Mouse (Mus musculus) hindbrain, embryonic 11.5 days (tissue): ENCODE measurements around the gene Snca. TPM values are rescaled to one million over a fixed set of nuclear protein-coding genes. Genes with fewer than 3 reads are reported as not detected.

Experiments
- ATAC-seq: fragments of 200-750 bp; cut with Nextera tagmentation; 2 replicates; pipeline ENCODE4 v1.8.0; 2017; ENCODE audit warnings: mild to moderate bottlenecking, moderate TSS enrichment, moderate library complexity; ENCODE audit not compliant: low FRiP score
- DNase-seq: peaks from one replicate; pipeline ENCODE4 v3.0.0-alpha.2; 2015; ENCODE audit warnings: low spot score
- H3K27ac ChIP-seq: fragments of 300-500 bp; sonication (generic); 2 replicates; pipeline ENCODE4 v1.5.1; 2014; ENCODE audit warnings: mild to moderate bottlenecking, low read depth, low read length
- H3K27me3 ChIP-seq: fragments of 300-500 bp; sonication (generic); 2 replicates; pipeline ENCODE4 v1.6.1; 2014; ENCODE audit warnings: mild to moderate bottlenecking, low read length, moderate library complexity, mixed read lengths; ENCODE audit not compliant: control insufficient read depth, insufficient read depth
- H3K36me3 ChIP-seq: fragments of 300-500 bp; sonication (generic); 2 replicates; pipeline ENCODE4 v1.6.1; 2014; ENCODE audit warnings: mild to moderate bottlenecking, low read length, moderate library complexity, mixed read lengths; ENCODE audit not compliant: control insufficient read depth, insufficient read depth
- H3K4me1 ChIP-seq: fragments of 300-500 bp; sonication (generic); replicated peaks from 2 replicates; pipeline ENCODE4 v1.6.1; 2014; ENCODE audit warnings: low read length, mixed read lengths; ENCODE audit not compliant: control insufficient read depth, insufficient read depth
- H3K4me2 ChIP-seq: fragments of 300-500 bp; sonication (generic); replicated peaks from 2 replicates; pipeline ENCODE4 v1.6.1; 2014; ENCODE audit warnings: mild to moderate bottlenecking, low read depth, low read length
- H3K4me3 ChIP-seq: fragments of 300-500 bp; sonication (generic); 2 replicates; pipeline ENCODE4 v1.5.1; 2014; ENCODE audit warnings: low read depth, low read length
- H3K9ac ChIP-seq: fragments of 300-500 bp; sonication (generic); 2 replicates; pipeline ENCODE4 v1.6.1; 2014; ENCODE audit warnings: low read depth, low read length
- H3K9me3 ChIP-seq: fragments of 300-500 bp; sonication (generic); 2 replicates; pipeline ENCODE4 v1.6.1; 2016; ENCODE audit warnings: low read length; ENCODE audit not compliant: control insufficient read depth
- WGBS: fragments of 180-500 bp; shearing (Covaris S2); extraction: QIAGEN DNeasy Blood & Tissue Kit; methylation state at CpG from one replicate; pipeline ENCODE4 v1.1.7; 2014; 5-methylcytosine and 5-hydroxymethylcytosine counted together
- polyA plus RNA-seq: library from polyadenylated mRNA; unstranded; fragments of >200 nt; fragmentation: Nextera tagmentation; extraction: Ambion mirVana; gene quantifications from 2 replicates; pipeline ENCODE4 v1.2.1, GENCODE M21; 2014

Snca gene
- 36.2 and 37.4 TPM in 2 replicates for polyA plus RNA-seq

DNA sequence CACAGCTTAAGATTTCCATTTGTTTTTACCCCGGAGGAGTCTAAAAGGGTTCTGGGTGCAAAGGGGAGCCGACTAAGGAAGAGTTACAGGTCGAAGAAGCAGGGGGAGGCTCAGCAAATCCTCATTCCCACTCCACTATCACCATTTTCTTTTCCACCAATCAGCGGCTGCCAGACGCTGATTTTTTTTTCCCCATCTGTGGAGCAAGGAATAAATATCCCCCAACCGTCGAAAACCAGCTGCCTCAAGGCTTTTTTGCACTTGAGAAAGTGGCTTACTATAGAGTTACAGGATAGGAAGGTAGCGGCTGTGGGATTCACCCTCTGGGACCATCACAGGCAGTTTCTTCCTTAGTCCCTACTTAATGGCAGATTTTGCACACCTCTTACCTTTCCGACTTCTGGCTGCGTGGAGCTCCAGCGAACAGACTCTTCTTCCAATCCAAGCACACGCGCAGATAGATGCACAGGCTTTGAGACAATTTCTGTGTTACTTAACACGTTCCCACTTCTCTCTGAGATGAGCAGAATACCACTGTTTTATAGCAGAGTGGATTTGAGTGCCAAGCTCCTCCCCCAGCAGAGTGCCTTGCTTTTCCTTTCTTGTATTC is at the start of gene Snca:
Snca (minus strand) TSS at position 574 of the 610 bp plus-strand sequence.
- H3K9ac ChIP-seq = peak within 1 kb of the TSS; percentile 61
- H3K36me3 ChIP-seq = no peaks in the 10 kb centered on the region
- peak within 1 kb of the TSS; percentile 31; the same call in 1 of the 2 replicates for H3K27ac ChIP-seq
- H3K4me3 ChIP-seq = peak within 1 kb of the TSS; percentile 44
- no peaks in the 10 kb centered on the region for H3K9me3 ChIP-seq
- peak within 1 kb of the TSS; percentile 77 for H3K4me2 ChIP-seq
- ATAC-seq (peak; percentile 69; the same call in 1 of the 2 replicates), DNase-seq (peak; percentile 58)
- H3K4me1 ChIP-seq = no peaks in the 10 kb centered on the region
- no peaks in the 10 kb centered on the region for H3K27me3 ChIP-seq
- WGBS = under 1% methylated on average over 14 of the region's 14 CpGs

GRCm38 (mm10) chr6:60870126-60870525 is 40.5 kb upstream of the Snca start:
- ATAC-seq = no peak
- no peaks in the 10 kb centered on the region for H3K27me3 ChIP-seq
- no peak overlapping the region for H3K4me3 ChIP-seq
- no peak for DNase-seq
- no peak overlapping the region for H3K9ac ChIP-seq
- H3K36me3 ChIP-seq = no peaks in the 10 kb centered on the region
- H3K4me1 ChIP-seq = no peaks in the 10 kb centered on the region
- no peak overlapping the region for H3K27ac ChIP-seq
- no peak overlapping the region for H3K4me2 ChIP-seq
- WGBS = 58% methylated on average over 1 of the region's 1 CpGs
- H3K9me3 ChIP-seq = no peaks in the 10 kb centered on the region

- Histone ChIP-seq H3K27me3 (no peaks in the 10 kb centered on the region), H3K9ac (no peak overlapping the region), H3K4me1 (no peaks in the 10 kb centered on the region), H3K27ac (no peak overlapping the region), H3K4me2 (no peak overlapping the region), H3K9me3 (no peaks in the 10 kb centered on the region), H3K36me3 (no peaks in the 10 kb centered on the region), H3K4me3 (no peak overlapping the region)
- ATAC-seq = no peak
- DNase-seq = no peak
- WGBS = 80% methylated on average over 2 of the region's 2 CpGs
Measured at GRCm38 (mm10) chr6:60856599-60856998, 26.9 kb upstream of the Snca start.

DNA sequence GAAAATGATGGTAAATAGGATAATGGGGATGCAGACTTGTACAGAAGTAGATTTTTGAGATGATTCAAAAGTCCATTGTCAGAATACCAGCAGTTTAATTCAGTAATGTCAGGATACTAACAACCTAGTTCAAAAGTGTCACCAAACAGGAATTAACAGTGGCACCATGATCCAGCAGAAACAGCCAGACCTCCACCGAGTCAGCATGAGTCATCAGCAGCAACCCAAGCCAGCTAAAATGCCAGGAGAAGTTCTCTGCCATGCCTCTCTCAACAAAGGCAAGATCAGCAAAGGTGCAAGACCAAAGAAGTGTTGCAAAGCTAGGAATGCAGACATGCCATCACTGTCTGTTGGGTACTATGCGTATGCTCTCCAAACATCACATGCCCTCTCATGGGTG is 22.0 kb upstream of the Snca start:
- no peaks in the 10 kb centered on the region for H3K27me3 ChIP-seq
- WGBS = 87% methylated on average over 2 of the region's 2 CpGs
- no peaks in the 10 kb centered on the region for H3K36me3 ChIP-seq
- H3K9me3 ChIP-seq = no peaks in the 10 kb centered on the region
- H3K4me2 ChIP-seq = no peak overlapping the region
- H3K4me1 ChIP-seq = no peaks in the 10 kb centered on the region
- H3K9ac ChIP-seq = no peak overlapping the region
- DNase-seq = no peak
- H3K4me3 ChIP-seq = no peak overlapping the region
- ATAC-seq = no peak
- H3K27ac ChIP-seq = no peak overlapping the region

DNA sequence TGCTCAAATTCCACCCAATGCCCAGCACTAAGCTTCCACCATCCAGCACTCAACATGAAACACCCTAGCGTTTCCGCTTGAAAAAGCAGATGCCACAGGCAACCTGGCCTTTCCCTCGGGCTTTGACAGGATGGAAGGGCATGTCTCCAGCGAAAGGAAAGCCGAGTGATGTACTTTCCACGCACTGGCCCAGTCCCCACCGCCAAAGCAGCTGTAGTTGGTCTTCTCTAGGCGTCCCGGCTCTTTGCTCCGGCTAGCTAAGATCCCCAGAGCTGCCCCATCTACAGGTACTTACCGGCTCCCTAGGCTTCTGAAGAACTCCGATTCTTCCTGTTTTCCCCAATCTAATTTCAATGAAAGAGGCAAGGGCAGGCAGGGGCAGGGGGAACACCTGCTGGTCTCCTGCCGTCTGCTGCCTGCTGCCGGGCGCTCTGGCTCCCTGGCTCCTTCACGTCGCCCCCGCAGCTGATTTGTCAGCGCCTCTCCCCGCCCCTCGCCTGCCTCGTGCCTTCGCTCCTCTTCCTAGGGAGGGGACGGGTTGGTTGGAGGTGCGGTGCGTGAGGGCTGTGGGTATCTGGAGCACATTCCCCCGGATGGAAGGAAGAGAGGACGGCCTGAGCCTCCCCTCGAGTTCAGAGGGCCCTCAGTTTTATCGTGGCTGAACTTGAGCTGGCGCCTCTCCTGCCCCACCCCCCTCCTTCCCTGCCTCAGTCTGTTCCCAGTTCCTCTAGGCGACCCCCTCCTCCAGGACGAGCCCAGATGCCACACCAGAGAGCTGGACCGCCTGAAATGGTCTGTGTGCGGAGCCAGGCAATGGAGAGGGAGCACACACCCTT is 1.0 kb downstream of the Snca start:
- peak; percentile 91 for ATAC-seq
- Histone ChIP-seq H3K36me3 (no peaks in the 10 kb centered on the region), H3K4me1 (no peaks in the 10 kb centered on the region), H3K9me3 (no peaks in the 10 kb centered on the region), H3K4me2 (peak overlapping the region; percentile 77), H3K27me3 (no peaks in the 10 kb centered on the region), H3K9ac (peak overlapping the region; percentile 61), H3K4me3 (peak overlapping the region; percentile 44), H3K27ac (peak overlapping the region; percentile 31; the same call in 1 of the 2 replicates)
- DNase-seq = peak; percentile 73
- 1% methylated on average over 35 of the region's 35 CpGs for WGBS

- Histone ChIP-seq H3K9me3 (no peaks in the 10 kb centered on the region), H3K27me3 (no peaks in the 10 kb centered on the region), H3K4me3 (peak overlapping the region; percentile 44), H3K9ac (peak overlapping the region; percentile 61), H3K4me1 (no peaks in the 10 kb centered on the region), H3K27ac (no peak overlapping the region), H3K4me2 (peak overlapping the region; percentile 77), H3K36me3 (no peaks in the 10 kb centered on the region)
- DNase-seq = no peak
- peak; percentile 17; the same call in 1 of the 2 replicates for ATAC-seq
- whole genome bisulfite sequencing = 53% methylated on average over 1 of the region's 1 CpGs
Measured at GRCm38 (mm10) chr6:60828047-60828428, 1.6 kb downstream of the Snca start.

DNA sequence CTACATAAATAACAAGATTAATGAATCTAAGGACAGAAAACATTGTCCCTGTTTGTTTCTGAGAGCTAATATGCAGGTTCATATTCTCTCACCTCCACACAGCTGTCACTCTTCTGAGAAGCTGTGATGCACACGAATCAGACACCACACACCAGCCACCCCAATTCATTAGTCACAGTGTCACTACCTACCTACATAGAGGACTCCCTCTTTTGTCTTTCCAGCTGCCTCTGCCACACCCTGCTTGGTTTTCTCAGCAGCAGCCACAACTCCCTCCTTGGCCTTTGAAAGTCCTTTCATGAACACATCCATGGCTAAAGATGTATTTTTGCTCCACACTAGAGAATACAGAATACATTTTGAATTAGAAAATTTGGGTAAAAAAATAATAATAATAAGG is 2.4 kb downstream of the Snca start:
- Histone ChIP-seq H3K4me3 (no peak overlapping the region), H3K4me2 (no peak overlapping the region), H3K27ac (no peak overlapping the region), H3K9me3 (no peaks in the 10 kb centered on the region), H3K27me3 (no peaks in the 10 kb centered on the region), H3K36me3 (no peaks in the 10 kb centered on the region), H3K9ac (no peak overlapping the region), H3K4me1 (no peaks in the 10 kb centered on the region)
- ATAC-seq = no peak
- 38% methylated on average over 1 of the region's 1 CpGs for WGBS
- DNase-seq = no peak

DNA sequence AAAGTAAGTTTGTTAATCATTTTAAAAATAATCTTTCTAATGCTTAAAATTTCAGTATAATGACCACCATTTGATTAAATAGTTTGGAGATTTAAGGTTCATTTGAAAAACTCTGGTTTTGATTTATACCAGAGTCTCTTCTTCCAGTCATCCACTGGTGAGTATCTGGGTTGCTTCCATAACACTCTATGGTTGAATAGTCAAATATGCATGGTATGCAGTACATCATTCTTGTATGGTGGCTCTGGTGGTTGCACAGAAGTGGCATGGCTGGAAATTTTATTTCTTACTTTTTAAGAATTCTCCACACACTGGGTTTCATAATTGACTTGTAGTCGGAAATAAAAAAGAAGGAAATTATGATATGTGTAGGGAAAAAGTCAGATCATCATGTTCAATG is 10.4 kb downstream of the Snca start:
- Histone ChIP-seq H3K27ac (no peak overlapping the region), H3K4me1 (no peaks in the 10 kb centered on the region), H3K27me3 (no peaks in the 10 kb centered on the region), H3K36me3 (no peaks in the 10 kb centered on the region), H3K4me3 (no peak overlapping the region), H3K4me2 (no peak overlapping the region), H3K9me3 (no peaks in the 10 kb centered on the region), H3K9ac (no peak overlapping the region)
- DNase-seq (no peak), ATAC-seq (no peak)
- 91% methylated on average over 1 of the region's 1 CpGs for WGBS

GRCm38 (mm10) chr6:60813516-60813915 is 16.1 kb downstream of the Snca start:
- H3K4me3 ChIP-seq = no peak overlapping the region
- H3K36me3 ChIP-seq = no peaks in the 10 kb centered on the region
- H3K27me3 ChIP-seq = no peaks in the 10 kb centered on the region
- no peaks in the 10 kb centered on the region for H3K4me1 ChIP-seq
- WGBS = 82% methylated on average over 3 of the region's 3 CpGs
- H3K27ac ChIP-seq = no peak overlapping the region
- H3K9me3 ChIP-seq = no peaks in the 10 kb centered on the region
- DNase-seq (no peak), ATAC-seq (no peak)
- H3K9ac ChIP-seq = no peak overlapping the region
- H3K4me2 ChIP-seq = no peak overlapping the region
